In the genomic region with DNA sequence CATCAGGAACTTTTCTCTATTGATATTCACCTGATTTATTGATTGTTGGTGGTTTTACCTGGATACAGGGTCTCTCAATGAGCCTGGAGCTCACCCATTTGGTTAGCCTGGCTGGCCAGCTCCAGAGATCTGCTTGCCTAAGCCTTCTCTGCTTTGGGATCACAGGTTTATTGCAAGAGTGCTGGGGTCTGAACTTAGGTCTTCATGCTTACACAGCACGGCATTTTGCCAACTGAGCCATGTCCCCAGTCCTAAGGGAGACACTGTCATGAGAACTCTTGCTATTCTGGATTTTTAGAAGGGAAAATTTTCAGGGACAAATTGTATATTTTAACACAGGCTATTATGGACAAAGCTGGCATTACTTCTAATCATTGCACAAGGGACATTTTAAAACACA, we compare ENCODE assay signal across 23 mouse cellular contexts. TPM values are rescaled to one million over a fixed set of nuclear protein-coding genes. Genes with fewer than 3 reads are reported as not detected.
"Had no signal": no experiment of that assay in that cellular context is flagged by ENCODE, and none has a peak within 500 bp of the region (broad histone marks: within the 10 kb centered on the region; RNA-seq: fewer than 3 reads in every experiment).

No protein-coding gene starts in this region.

- H3K27ac ChIP-seq: hindbrain, postnatal 0 days; layer of hippocampus, adult 2 months; limb, embryonic 10.5 days; limb, embryonic 13.5 days; liver, embryonic 12.5 days; liver, embryonic 15.5 days; lung, embryonic 15.5 days; midbrain, embryonic 10.5 days; neural tube, embryonic 12.5 days; neural tube, embryonic 15.5 days; stomach, embryonic 15.5 days had no signal

- H3K4me1 ChIP-seq: limb, embryonic 10.5 days; limb, embryonic 13.5 days; liver, embryonic 12.5 days; liver, embryonic 15.5 days; lung, embryonic 15.5 days; megakaryocyte, embryonic 14.5 days; midbrain, embryonic 10.5 days; neural tube, embryonic 12.5 days; neural tube, embryonic 15.5 days; stomach, embryonic 15.5 days had no signal

- DNase-seq: layer of hippocampus, adult 9-11 months; liver; lung, adult 18-20 months; lung, postnatal 10 days; lung, postnatal 36 days; right cerebral cortex, adult 18-20 months; right cerebral cortex, postnatal 14 days; spleen, adult 18-20 months; thymus, postnatal 25 days had no signal

- H3K4me3 ChIP-seq: layer of hippocampus, adult 2 months; limb, embryonic 10.5 days; limb, embryonic 13.5 days; liver, embryonic 12.5 days; liver, embryonic 15.5 days; lung, embryonic 15.5 days; megakaryocyte, embryonic 14.5 days; midbrain, embryonic 10.5 days; neural tube, embryonic 12.5 days; neural tube, embryonic 15.5 days; stomach, embryonic 15.5 days had no signal

- H3K27me3 ChIP-seq: limb, embryonic 13.5 days; liver, embryonic 12.5 days; liver, embryonic 15.5 days; lung, embryonic 15.5 days; megakaryocyte, embryonic 14.5 days; neural tube, embryonic 12.5 days; neural tube, embryonic 15.5 days; stomach, embryonic 15.5 days had no signal

RNA-seq across cellular contexts. Expression of gene Olfm4, which starts 56.7 kb away (rescaled TPM):
- polyA plus RNA-seq: inflammation-experienced regulatory T-cells, adult 6 months; urinary bladder, adult 2 months had no signal
